Mouse (Mus musculus): ENCODE measurements at regions not wholly inside any gene's neighbourhood (a gene's known extent, or its start where the extent isn't known, plus 50 kb on each side); places are given as distances from the start of the nearest gene placed in this dataset.

- DNase-seq (ENCODE audit: extremely low read depth, insufficient read length, low spot score): no peak
These were observed 541.5 kb downstream of the Adgrl2 start for GRCm38 (mm10) chr3:148448888-148449287.

- DNase-seq (ENCODE audit: extremely low read depth, insufficient read length, low spot score): no peak
These were observed 541.9 kb downstream of the Adgrl2 start for GRCm38 (mm10) chr3:148448465-148448864.

- DNase-seq (ENCODE audit: extremely low read depth, insufficient read length, low spot score): no peak
These were observed 543.5 kb downstream of the Adgrl2 start for GRCm38 (mm10) chr3:148446845-148447244.

DNA sequence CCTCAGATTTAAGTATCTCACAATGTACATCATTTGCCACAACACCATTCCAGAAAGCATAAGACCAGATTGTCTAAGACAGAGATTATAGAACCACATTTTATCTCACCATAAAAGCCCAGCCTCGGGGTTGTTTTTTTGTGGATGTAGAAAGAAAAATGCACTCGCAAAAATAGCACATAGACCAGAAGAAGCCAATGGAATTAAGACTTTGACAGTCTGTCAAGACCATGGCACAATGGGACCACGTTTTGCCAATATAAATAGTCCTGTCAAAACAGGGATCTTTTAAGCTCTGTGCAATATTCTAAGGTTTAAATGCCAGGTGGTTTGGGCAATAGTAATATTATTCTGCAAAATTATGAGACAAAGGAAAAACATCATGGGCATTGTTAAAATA is 547.3 kb downstream of the Adgrl2 start:
- DNase-seq (ENCODE audit: extremely low read depth, insufficient read length, low spot score): no peak

DNA sequence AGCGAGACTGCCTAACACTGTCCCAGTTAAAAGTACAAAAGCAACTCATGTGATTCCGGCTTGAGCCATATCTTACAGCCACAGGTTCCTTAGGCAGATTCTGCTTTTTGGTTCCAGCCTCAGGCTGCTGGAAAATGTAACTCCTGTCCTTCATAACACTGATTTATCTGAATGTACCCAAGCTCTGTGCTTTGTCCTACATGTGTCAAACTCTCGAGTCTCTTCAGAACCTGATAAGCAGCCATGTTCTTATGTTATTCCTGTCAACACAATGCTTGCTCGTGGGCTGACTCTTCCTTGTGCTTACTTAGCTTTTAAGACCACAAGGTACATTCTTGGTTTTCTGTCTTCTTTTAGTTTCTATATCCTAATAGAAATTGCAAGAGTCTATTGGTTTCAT is 556.3 kb downstream of the Adgrl2 start:
- no peak for DNase-seq (ENCODE audit: extremely low read depth, insufficient read length, low spot score)

DNA sequence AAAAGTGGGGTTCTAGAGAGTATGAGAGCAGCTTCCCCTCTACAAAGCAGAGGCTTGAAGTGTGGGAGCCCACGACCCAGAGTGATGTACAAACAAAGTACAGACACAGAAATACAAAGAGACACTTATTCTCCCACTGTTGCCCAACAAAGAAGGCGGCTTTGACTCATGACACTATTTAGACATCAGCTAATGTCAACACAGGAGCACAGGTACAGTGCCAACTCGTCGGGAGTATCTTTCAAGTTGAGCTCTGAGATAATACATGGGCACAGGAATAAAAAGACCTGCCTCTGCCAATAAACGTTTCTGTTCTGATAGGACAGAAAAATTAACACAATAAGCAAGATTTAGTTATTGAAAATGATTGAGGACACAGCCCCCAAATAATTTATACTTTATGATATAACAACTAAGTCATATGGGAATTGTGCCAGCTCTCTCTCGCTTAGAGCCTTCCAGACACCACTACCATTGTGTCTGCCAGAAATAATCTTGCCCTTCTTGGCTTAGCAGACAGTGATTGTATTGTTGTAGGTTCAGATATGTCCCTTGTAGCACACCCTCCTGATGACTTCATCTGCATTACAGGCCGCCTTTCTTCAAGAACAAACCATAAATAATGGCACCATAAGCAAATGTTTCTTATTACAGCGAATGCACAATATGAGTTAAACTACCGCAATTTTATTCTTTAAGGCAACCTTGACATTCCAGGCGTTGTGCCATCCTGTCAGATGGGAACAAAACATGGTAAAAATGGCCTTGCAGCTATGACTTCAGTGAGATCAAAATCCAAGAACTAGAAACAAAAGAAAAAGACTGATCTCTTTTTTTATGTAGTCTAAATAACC is 561.1 kb downstream of the Adgrl2 start:
- DNase-seq (ENCODE audit: extremely low read depth, insufficient read length, low spot score): no peak

GRCm38 (mm10) chr3:148424089-148424488 is 566.3 kb downstream of the Adgrl2 start:
- no peak for DNase-seq (ENCODE audit: extremely low read depth, insufficient read length, low spot score)

GRCm38 (mm10) chr3:148423383-148423782 is 567.0 kb downstream of the Adgrl2 start:
- DNase-seq (ENCODE audit: extremely low read depth, insufficient read length, low spot score): no peak

- DNase-seq (ENCODE audit: extremely low read depth, insufficient read length, low spot score): no peak
These were observed 567.6 kb downstream of the Adgrl2 start for GRCm38 (mm10) chr3:148422720-148423119.

DNA sequence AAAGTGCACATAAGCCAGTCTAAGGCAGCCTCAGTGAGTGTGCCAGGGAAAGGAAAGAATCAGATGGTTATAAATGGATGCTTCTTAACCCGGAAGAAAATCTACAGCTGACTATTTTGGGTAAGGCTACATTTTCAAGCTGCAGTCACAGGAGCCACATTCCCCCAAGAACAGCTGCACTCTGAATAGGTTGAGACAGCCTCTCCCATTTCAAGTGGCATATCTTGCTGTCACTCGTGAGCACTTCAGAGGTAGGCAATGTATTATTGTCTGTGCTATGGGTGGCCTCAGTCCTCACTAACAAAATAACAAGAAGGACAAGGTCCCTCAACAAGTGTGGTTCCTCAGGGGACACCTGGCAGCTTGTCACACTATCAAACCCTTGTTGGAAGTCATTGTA is 568.1 kb downstream of the Adgrl2 start:
- DNase-seq (ENCODE audit: extremely low read depth, insufficient read length, low spot score): no peak

DNA sequence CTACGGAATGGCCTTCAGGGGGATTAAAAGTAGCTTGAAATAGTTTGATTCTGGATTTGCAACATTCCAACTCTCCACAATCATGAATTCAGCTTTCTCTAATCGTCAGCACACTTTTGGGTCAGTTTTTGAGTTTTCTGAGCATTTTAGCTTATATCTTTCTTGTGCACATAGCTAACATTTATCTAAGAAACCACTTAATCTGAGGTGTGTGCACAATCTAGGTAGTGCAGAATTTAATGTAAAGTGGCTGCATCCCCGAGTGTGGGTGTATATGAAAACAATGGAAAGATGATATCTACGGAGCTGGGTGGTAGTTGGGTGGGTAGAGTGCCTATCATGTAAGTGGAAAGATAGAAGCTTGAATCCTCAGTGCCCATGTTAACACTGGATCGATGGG is 570.1 kb downstream of the Adgrl2 start:
- no peak for DNase-seq (ENCODE audit: extremely low read depth, insufficient read length, low spot score)

GRCm38 (mm10) chr3:148419462-148420074 is 570.8 kb downstream of the Adgrl2 start:
- DNase-seq (ENCODE audit: extremely low read depth, insufficient read length, low spot score): no peak

- no peak for DNase-seq (ENCODE audit: extremely low read depth, insufficient read length, low spot score)
These were observed 572.3 kb downstream of the Adgrl2 start for GRCm38 (mm10) chr3:148418067-148418466.

DNA sequence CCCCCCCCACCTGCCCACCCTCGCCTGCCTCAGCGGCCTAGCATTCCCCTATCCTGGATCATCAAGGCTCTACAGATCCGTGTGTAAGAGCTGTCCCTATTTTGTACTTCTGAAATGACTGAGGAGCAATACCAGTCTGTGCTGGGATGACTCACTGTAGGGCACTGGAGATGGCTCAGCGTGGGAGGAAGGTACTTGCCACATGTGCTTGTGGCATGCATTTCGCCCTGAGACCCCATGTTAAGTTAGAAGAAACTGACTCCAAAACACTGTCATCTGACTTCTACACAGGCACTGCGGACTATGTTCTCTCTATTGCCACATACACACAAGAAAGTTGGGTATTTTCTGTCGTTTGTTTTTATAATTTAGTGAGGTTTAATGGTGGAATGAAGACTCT is 574.9 kb downstream of the Adgrl2 start:
- no peak for DNase-seq (ENCODE audit: extremely low read depth, insufficient read length, low spot score)

GRCm38 (mm10) chr3:148413027-148413426 is 577.3 kb downstream of the Adgrl2 start:
- no peak for DNase-seq (ENCODE audit: extremely low read depth, insufficient read length, low spot score)

- no peak for DNase-seq (ENCODE audit: extremely low read depth, insufficient read length, low spot score)
These were observed 578.2 kb downstream of the Adgrl2 start for GRCm38 (mm10) chr3:148412191-148412590.

DNA sequence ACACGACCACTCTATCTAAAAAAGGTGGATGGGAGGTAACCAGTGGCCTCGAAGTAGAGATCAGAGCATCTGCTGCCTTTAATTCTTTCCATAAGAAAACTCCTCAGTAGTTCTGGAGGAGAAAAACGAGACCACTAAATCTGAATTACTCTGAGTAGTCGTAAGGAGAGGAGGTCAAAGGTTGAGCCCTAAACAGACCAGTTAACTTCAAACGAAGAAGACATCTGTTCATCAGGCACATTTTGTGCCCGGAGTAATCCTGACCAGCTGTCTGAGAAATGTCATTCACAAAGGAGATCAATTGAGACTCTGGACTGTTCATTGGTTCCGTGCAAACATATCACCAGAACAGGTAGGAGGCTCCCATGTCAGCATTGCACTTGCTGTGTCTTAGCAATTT is 592.0 kb downstream of the Adgrl2 start:
- DNase-seq (ENCODE audit: extremely low read depth, insufficient read length, low spot score): no peak

GRCm38 (mm10) chr3:148387550-148387949 is 602.8 kb downstream of the Adgrl2 start:
- no peak for DNase-seq (ENCODE audit: extremely low read depth, insufficient read length, low spot score)

GRCm38 (mm10) chr3:148385712-148386111 is 604.6 kb downstream of the Adgrl2 start:
- DNase-seq (ENCODE audit: extremely low read depth, insufficient read length, low spot score): no peak

DNA sequence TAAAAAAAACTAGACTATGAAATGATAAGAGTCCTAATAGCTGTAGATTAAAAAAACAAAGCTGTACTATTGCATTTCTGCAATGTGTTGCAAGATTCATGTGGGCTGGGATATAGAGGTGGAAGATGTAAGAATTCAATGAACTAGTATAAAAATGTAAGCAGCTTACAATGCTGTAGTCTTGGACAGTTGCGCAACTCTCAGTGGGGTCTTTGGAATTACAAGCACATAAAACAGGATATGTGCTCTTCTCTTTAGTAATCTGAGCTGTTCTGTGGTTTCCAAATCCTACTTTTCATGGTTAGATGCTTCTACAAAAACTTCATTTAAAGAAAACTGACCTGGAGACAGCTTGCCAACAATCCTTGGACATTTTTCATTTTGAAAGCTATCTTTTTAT is 609.3 kb downstream of the Adgrl2 start:
- DNase-seq (ENCODE audit: extremely low read depth, insufficient read length, low spot score): peak; percentile 43

GRCm38 (mm10) chr3:148363331-148363730 is 627.0 kb downstream of the Adgrl2 start:
- DNase-seq (ENCODE audit: extremely low read depth, insufficient read length, low spot score): no peak

GRCm38 (mm10) chr3:148362453-148362864 is 627.9 kb downstream of the Adgrl2 start:
- DNase-seq (ENCODE audit: extremely low read depth, insufficient read length, low spot score): no peak

Data from 3134 (cell line).